27 mouse cellular contexts compared by ENCODE assay signal in the genomic region with DNA sequence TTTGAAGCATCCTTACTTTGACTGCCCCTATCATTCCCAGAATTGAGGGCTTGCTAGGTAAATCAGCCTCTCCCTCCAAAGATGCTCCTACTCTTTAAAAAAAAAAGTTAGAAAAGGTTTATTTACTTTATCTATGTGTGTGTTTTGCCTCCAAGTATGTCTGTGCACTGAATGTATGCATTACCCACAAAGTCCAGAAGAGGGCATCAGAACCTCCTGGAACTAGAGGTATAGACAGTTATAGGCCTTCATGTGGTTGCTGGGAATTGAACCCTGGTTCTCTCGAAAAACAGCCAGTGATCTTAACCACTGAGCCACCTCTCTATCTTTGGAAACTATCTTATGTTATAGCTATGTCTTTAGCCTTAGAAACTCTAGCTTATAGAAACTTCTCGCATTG. TPM values are rescaled to one million over a fixed set of nuclear protein-coding genes. Genes with fewer than 3 reads are reported as not detected.
DNase-seq lines count a peak whose midpoint lies in the region; ATAC-seq and TF ChIP-seq lines count a peak whose summit lies in the region.
"Had no signal": no experiment of that assay in that cellular context is flagged by ENCODE, and none has a peak within 500 bp of the region (broad histone marks: within the 10 kb centered on the region; RNA-seq: fewer than 3 reads in every experiment).

No protein-coding gene starts in this region.

- WGBS in liver, embryonic 14.5 days (ENCODE audit: insufficient replicate concordance): 64% methylated on average over 2 of the region's 2 CpGs
- WGBS in liver, embryonic 12.5 days (ENCODE audit: insufficient replicate concordance): 60% methylated on average over 2 of the region's 2 CpGs
- 91% methylated on average over 2 of the region's 2 CpGs for WGBS in hindbrain, embryonic 11.5 days

- no peak overlapping the region for H3K9ac ChIP-seq in liver, embryonic 14.5 days (replicated peaks)
- no peak overlapping the region for H3K9ac ChIP-seq in liver, embryonic 12.5 days
- H3K9ac ChIP-seq in hindbrain, embryonic 11.5 days (ENCODE audit: low read depth, low read length): no peak overlapping the region
- H3K9ac ChIP-seq: embryonic facial prominence, embryonic 15.5 days; forebrain, embryonic 15.5 days; heart, embryonic 12.5 days; hindbrain, embryonic 15.5 days had no signal

- TF ChIP-seq CTCF in liver, embryonic 14.5 days (IDR thresholded peaks at IDR 0.05; ENCODE audit: low read depth): peak; percentile 17; the same call in 1 of the 2 replicates
- TF ChIP-seq CTCF in E14TG2a.4 (conservative IDR thresholded peaks at IDR 0.05; ENCODE audit: low read length): peak; percentile 66

- H3K36me3 ChIP-seq in liver, embryonic 14.5 days (replicated peaks; ENCODE audit: control insufficient read depth, insufficient read depth, low read depth): no peaks in the 10 kb centered on the region
- H3K36me3 ChIP-seq in liver, embryonic 12.5 days: no peaks in the 10 kb centered on the region
- H3K36me3 ChIP-seq in E14TG2a.4 (ENCODE audit: insufficient read depth, low read length): no peaks in the 10 kb centered on the region
- no peaks in the 10 kb centered on the region for H3K36me3 ChIP-seq in hindbrain, embryonic 11.5 days (ENCODE audit: control insufficient read depth, insufficient read depth, low read length)
- H3K36me3 ChIP-seq: embryonic facial prominence, embryonic 15.5 days; forebrain, embryonic 15.5 days; heart, embryonic 12.5 days; hindbrain, embryonic 15.5 days; limb, embryonic 10.5 days had no signal

- no peak for TF ChIP-seq EP300 in liver, embryonic 14.5 days (IDR thresholded peaks at IDR 0.05; ENCODE audit: low read depth)

- H3K27ac ChIP-seq in liver, embryonic 14.5 days: no peak overlapping the region
- H3K27ac ChIP-seq in liver, embryonic 12.5 days: no peak overlapping the region
- no peak overlapping the region for H3K27ac ChIP-seq in hindbrain, embryonic 11.5 days (ENCODE audit: low read depth, low read length)
- H3K27ac ChIP-seq: embryonic facial prominence, embryonic 15.5 days; forebrain, embryonic 15.5 days; hindbrain, embryonic 15.5 days; limb, embryonic 10.5 days had no signal

- no peak for DNase-seq in liver, embryonic 14.5 days (ENCODE audit: low read depth in 3 of 3, low spot score in 3 of 3)
- DNase-seq in NIH3T3 (ENCODE audit: low read depth): peak; percentile 15
- DNase-seq in spleen, postnatal 10 days (ENCODE audit: low spot score in 2 of 2): no peak
- no peak for DNase-seq in urinary bladder, adult 18-20 months (ENCODE audit: low spot score in 2 of 2)
- DNase-seq in hindbrain, embryonic 11.5 days (ENCODE audit: low spot score): no peak
- DNase-seq: adrenal gland, postnatal 25 days; cerebellum, adult 9-10 months; gastrocnemius, postnatal 14 days; heart, adult 11 months; heart, postnatal 14 days; kidney, postnatal 4 days; lung, adult 2 months; lung, postnatal 14 days; thymus, postnatal 25 days had no signal

- no peak for ATAC-seq in liver, embryonic 14.5 days (ENCODE audit: insufficient read depth)
- no peak for ATAC-seq in liver, embryonic 12.5 days
- ATAC-seq in hindbrain, embryonic 11.5 days (ENCODE audit: low FRiP score): no peak
- ATAC-seq: CD4-positive, CD25-positive, alpha-beta regulatory T cell, adult 4 months; forebrain, embryonic 15.5 days; intestine, embryonic 16.5 days had no signal

- no peaks in the 10 kb centered on the region for H3K4me1 ChIP-seq in liver, embryonic 14.5 days (replicated peaks; ENCODE audit: control insufficient read depth in 2 of 2, insufficient read depth in 2 of 2, low read length in 1 of 2)
- H3K4me1 ChIP-seq in liver, embryonic 12.5 days: no peaks in the 10 kb centered on the region
- no peaks in the 10 kb centered on the region for H3K4me1 ChIP-seq in E14TG2a.4 (replicated peaks; ENCODE audit: low read depth, low read length)
- H3K4me1 ChIP-seq in hindbrain, embryonic 11.5 days (replicated peaks; ENCODE audit: control insufficient read depth, insufficient read depth, low read length): no peaks in the 10 kb centered on the region
- H3K4me1 ChIP-seq: embryonic facial prominence, embryonic 15.5 days; forebrain, embryonic 15.5 days; hindbrain, embryonic 15.5 days; limb, embryonic 10.5 days had no signal

- H3K27me3 ChIP-seq in liver, embryonic 14.5 days (ENCODE audit: control insufficient read depth, insufficient read depth, low read length): no peaks in the 10 kb centered on the region
- H3K27me3 ChIP-seq in liver, embryonic 12.5 days (replicated peaks): no peaks in the 10 kb centered on the region
- H3K27me3 ChIP-seq in E14TG2a.4 (ENCODE audit: insufficient read depth, low read length): peaks cover 3% of the 10 kb centered on the region; the same call in 1 of the 2 replicates
- no peaks in the 10 kb centered on the region for H3K27me3 ChIP-seq in hindbrain, embryonic 11.5 days (ENCODE audit: control insufficient read depth, insufficient read depth, low read length)
- H3K27me3 ChIP-seq: embryonic facial prominence, embryonic 15.5 days; forebrain, embryonic 15.5 days; heart, embryonic 12.5 days; hindbrain, embryonic 15.5 days had no signal

- no peaks in the 10 kb centered on the region for H3K9me3 ChIP-seq in liver, embryonic 14.5 days (ENCODE audit: control insufficient read depth, low read length)
- H3K9me3 ChIP-seq in liver, embryonic 12.5 days (replicated peaks): no peaks in the 10 kb centered on the region
- no peaks in the 10 kb centered on the region for H3K9me3 ChIP-seq in E14TG2a.4 (ENCODE audit: low read length)
- no peaks in the 10 kb centered on the region for H3K9me3 ChIP-seq in hindbrain, embryonic 11.5 days (ENCODE audit: control insufficient read depth, low read length)
- H3K9me3 ChIP-seq: embryonic facial prominence, embryonic 15.5 days; forebrain, embryonic 15.5 days; hindbrain, embryonic 15.5 days; limb, embryonic 10.5 days had no signal

- no peak overlapping the region for H3K4me3 ChIP-seq in liver, embryonic 14.5 days (ENCODE audit: insufficient read depth in 1 of 2, low read depth in 2 of 2, low read length in 2 of 2)
- H3K4me3 ChIP-seq in liver, embryonic 12.5 days: no peak overlapping the region
- H3K4me3 ChIP-seq in E14TG2a.4 (replicated peaks; ENCODE audit: low read length): no peak overlapping the region
- no peak overlapping the region for H3K4me3 ChIP-seq in hindbrain, embryonic 11.5 days (ENCODE audit: low read depth, low read length)
- H3K4me3 ChIP-seq: embryonic facial prominence, embryonic 15.5 days; forebrain, embryonic 15.5 days; heart, embryonic 12.5 days; hindbrain, embryonic 15.5 days; limb, embryonic 10.5 days had no signal

- H3K4me2 ChIP-seq in liver, embryonic 14.5 days (ENCODE audit: low read depth): no peak overlapping the region
- no peak overlapping the region for H3K4me2 ChIP-seq in liver, embryonic 12.5 days
- no peak overlapping the region for H3K4me2 ChIP-seq in hindbrain, embryonic 11.5 days (replicated peaks; ENCODE audit: low read depth, low read length)
- H3K4me2 ChIP-seq: embryonic facial prominence, embryonic 15.5 days; forebrain, embryonic 15.5 days; heart, embryonic 12.5 days; hindbrain, embryonic 15.5 days; midbrain, embryonic 11.5 days had no signal

RNA-seq across cellular contexts. Expression of a gene that starts 53.3 kb away (rescaled TPM):
- 1.1 and 2.1 TPM in 2 replicates for polyA plus RNA-seq in liver, embryonic 14.5 days (2012; rRNA removed)
- 0.44 and 0.48 TPM in 2 replicates for polyA plus RNA-seq in liver, embryonic 14.5 days (2014; fragmentation: Nextera tagmentation; extraction: Ambion mirVana)
- polyA plus RNA-seq in liver, embryonic 12.5 days (2016; fragmentation: Nextera tagmentation; extraction: Ambion mirVana): 2.5 and 2.6 TPM in 2 replicates
- 0.10 TPM in 1 of 2 replicates, not detected in the other for polyA plus RNA-seq in hindbrain, embryonic 11.5 days (2014; fragmentation: Nextera tagmentation; extraction: Ambion mirVana)
- polyA plus RNA-seq: CD4-positive, CD25-positive, alpha-beta regulatory T cell, adult 4 months; forebrain, embryonic 15.5 days; hindbrain, embryonic 15.5 days; kidney, embryonic 14.5 days; midbrain, embryonic 11.5 days; midbrain, postnatal 0 days; neural tube, embryonic 14.5 days had no signal
